Mouse (Mus musculus): ENCODE data around the gene Pip4k2c. TPM values are rescaled to one million over a fixed set of nuclear protein-coding genes. Genes with fewer than 3 reads are reported as not detected.

Pip4k2c gene
- polyA plus RNA-seq, 1 experiment = 22.5 TPM

GRCm38 (mm10) chr10:127170837-127171272 is 40.5 kb downstream of the Pip4k2c start:
- Histone ChIP-seq H3K79me2 (ENCODE audit: control insufficient read depth, insufficient read depth) (no peaks in the 10 kb centered on the region), H3K4me3 (no peak overlapping the region), H3K4me2 (ENCODE audit: low read depth) (peak overlapping the region; percentile 62), H3K27me3 (ENCODE audit: control insufficient read depth, insufficient read depth, insufficient read length) (no peaks in the 10 kb centered on the region), H3ac (ENCODE audit: control insufficient read depth, insufficient read length) (no peak overlapping the region), H3K36me3 (ENCODE audit: control insufficient read depth, insufficient read depth) (no peaks in the 10 kb centered on the region)
- no peak for TF ChIP-seq POLR2A (IDR thresholded peaks at IDR 0.05; ENCODE audit: insufficient read length, low read depth)
- peak in 1 of 3 experiments; percentile 2 for TF ChIP-seq MYOD1 (IDR thresholded peaks at IDR 0.05; ENCODE audit: control insufficient read depth in 1 of 3, insufficient read length in 2 of 3, low read depth in 2 of 3)
- no peak for TF ChIP-seq SRF (IDR thresholded peaks at IDR 0.05; ENCODE audit: control insufficient read depth, insufficient read length, low read depth)
- TF ChIP-seq USF1 (IDR thresholded peaks at IDR 0.05; ENCODE audit: low read depth) = no peak

DNA sequence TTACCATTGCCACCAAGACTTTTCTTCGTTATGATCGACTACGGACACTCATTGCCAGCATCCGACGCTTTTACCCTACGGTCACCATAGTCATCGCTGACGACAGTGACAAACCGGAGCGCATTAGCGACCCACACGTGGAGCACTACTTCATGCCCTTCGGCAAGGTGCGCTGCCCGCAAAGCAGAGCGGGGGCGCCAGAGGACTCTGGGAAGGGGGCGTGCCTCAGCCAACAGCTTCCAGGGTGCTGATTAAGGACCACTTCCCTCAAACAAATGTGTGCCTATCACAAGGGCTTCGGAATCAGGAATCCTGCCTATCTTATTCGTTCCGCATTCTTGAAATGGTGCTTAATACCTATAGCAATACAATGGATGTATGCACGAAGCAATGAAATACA is 41.4 kb downstream of the Pip4k2c start:
- H3K79me2 ChIP-seq (ENCODE audit: control insufficient read depth, insufficient read depth) = no peaks in the 10 kb centered on the region
- H3K4me3 ChIP-seq = no peak overlapping the region
- no peak overlapping the region for H3ac ChIP-seq (ENCODE audit: control insufficient read depth, insufficient read length)
- H3K36me3 ChIP-seq (ENCODE audit: control insufficient read depth, insufficient read depth) = no peaks in the 10 kb centered on the region
- TF ChIP-seq TCF3 (IDR thresholded peaks at IDR 0.05; ENCODE audit: insufficient read length, low read depth) = no peak
- no peaks in the 10 kb centered on the region for H3K27me3 ChIP-seq (ENCODE audit: control insufficient read depth, insufficient read depth, insufficient read length)
- no peak overlapping the region for H3K4me2 ChIP-seq (ENCODE audit: low read depth)

GRCm38 (mm10) chr10:127167614-127168192 is 43.7 kb downstream of the Pip4k2c start:
- Histone ChIP-seq H3K36me3 (ENCODE audit: control insufficient read depth, insufficient read depth) (no peaks in the 10 kb centered on the region), H3K4me2 (ENCODE audit: low read depth) (no peak overlapping the region), H3K4me3 (no peak overlapping the region), H3K79me2 (ENCODE audit: control insufficient read depth, insufficient read depth) (no peaks in the 10 kb centered on the region), H3ac (ENCODE audit: control insufficient read depth, insufficient read length) (no peak overlapping the region), H3K27me3 (ENCODE audit: control insufficient read depth, insufficient read depth, insufficient read length) (no peaks in the 10 kb centered on the region)
- TF ChIP-seq MAX (IDR thresholded peaks at IDR 0.05; ENCODE audit: low read depth) = no peak
- no peak for TF ChIP-seq MYOG (IDR thresholded peaks at IDR 0.05; ENCODE audit: control insufficient read depth in 1 of 3, insufficient read depth in 1 of 3, insufficient read length in 2 of 3, low read depth in 2 of 3)
- TF ChIP-seq USF1 (IDR thresholded peaks at IDR 0.05; ENCODE audit: low read depth) = no peak
- no peak for TF ChIP-seq MYOD1 (IDR thresholded peaks at IDR 0.05; ENCODE audit: control insufficient read depth in 1 of 3, insufficient read length in 2 of 3, low read depth in 2 of 3)

DNA sequence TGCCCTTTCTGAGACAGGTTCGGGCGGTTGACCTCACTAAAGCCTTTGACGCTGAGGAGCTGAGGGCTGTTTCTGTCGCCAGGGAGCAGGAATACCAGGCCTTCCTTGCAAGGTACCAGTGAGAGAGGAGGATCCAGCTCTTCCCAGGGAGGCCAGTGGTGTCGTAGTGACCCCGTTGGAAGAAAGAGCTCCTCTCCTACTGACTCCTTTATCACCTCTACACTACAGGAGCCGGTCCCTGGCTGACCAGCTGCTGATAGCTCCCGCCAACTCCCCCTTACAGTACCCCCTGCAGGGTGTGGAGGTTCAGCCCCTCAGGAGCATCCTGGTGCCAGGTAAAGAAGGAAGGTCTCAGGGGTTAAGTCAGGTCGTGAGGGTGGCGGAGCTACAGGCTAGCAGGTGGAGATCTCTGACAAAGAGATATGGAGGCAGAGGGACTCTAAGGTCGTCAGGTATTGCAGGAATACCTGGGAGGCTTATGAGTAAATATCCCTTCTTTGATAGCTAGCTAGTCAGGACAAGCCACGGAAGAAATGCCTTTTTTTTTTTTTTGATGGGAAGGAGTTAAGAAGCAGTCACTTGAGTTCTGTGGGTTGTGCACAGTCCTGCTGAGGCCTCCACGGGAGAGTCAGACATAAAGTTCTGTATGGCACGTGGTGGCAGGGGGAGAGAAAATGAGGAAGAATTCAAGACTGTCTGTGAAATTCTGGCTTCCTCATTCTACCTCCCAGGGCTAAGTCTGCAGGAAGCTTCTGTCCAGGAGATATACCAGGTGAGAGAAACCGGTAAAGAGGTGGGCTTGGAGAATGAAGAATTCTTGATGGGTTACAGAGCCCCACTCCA is 44.4 kb downstream of the Pip4k2c start:
- Histone ChIP-seq H3K79me2 (ENCODE audit: control insufficient read depth, insufficient read depth) (no peaks in the 10 kb centered on the region), H3K36me3 (ENCODE audit: control insufficient read depth, insufficient read depth) (no peaks in the 10 kb centered on the region), H3K4me2 (ENCODE audit: low read depth) (no peak overlapping the region), H3K27me3 (ENCODE audit: control insufficient read depth, insufficient read depth, insufficient read length) (no peaks in the 10 kb centered on the region), H3ac (ENCODE audit: control insufficient read depth, insufficient read length) (no peak overlapping the region), H3K4me3 (no peak overlapping the region)
- no peak for TF ChIP-seq TCF3 (IDR thresholded peaks at IDR 0.05; ENCODE audit: insufficient read length, low read depth)
- TF ChIP-seq MAX (IDR thresholded peaks at IDR 0.05; ENCODE audit: low read depth) = no peak
- no peak for TF ChIP-seq CEBPB (IDR thresholded peaks at IDR 0.05; ENCODE audit: insufficient read depth, poor library complexity, severe bottlenecking)
- TF ChIP-seq POLR2A (IDR thresholded peaks at IDR 0.05; ENCODE audit: insufficient read length, low read depth) = no peak
- TF ChIP-seq TCF12 (IDR thresholded peaks at IDR 0.05; ENCODE audit: insufficient read depth, poor library complexity, severe bottlenecking) = no peak
- TF ChIP-seq MYOD1 (IDR thresholded peaks at IDR 0.05; ENCODE audit: control insufficient read depth in 1 of 3, insufficient read length in 2 of 3, low read depth in 2 of 3) = no peak

DNA sequence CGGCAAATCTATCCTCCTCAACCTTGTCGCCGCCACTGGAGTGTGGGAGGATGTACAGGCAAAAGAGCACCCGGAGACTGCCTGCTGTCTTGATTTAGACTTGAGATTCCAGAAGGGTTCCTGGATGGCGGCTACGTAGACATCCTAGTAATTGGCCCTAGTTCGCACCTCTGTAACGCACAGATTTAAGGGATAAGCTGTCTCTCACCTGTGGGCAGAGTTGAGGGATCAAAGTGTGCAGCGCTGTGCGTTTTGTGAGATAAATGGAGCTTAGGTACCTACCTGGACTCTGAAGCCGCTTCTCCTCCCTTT is 45.0 kb downstream of the Pip4k2c start:
- peak overlapping the region; percentile 23 for H3K4me3 ChIP-seq
- no peaks in the 10 kb centered on the region for H3K27me3 ChIP-seq (ENCODE audit: control insufficient read depth, insufficient read depth, insufficient read length)
- peak overlapping the region; percentile 49 for H3ac ChIP-seq (ENCODE audit: control insufficient read depth, insufficient read length)
- H3K36me3 ChIP-seq (ENCODE audit: control insufficient read depth, insufficient read depth) = no peaks in the 10 kb centered on the region
- H3K4me2 ChIP-seq (ENCODE audit: low read depth) = no peak overlapping the region
- TF ChIP-seq TCF3 (IDR thresholded peaks at IDR 0.05; ENCODE audit: insufficient read length, low read depth) (no peak), CEBPB (IDR thresholded peaks at IDR 0.05; ENCODE audit: insufficient read depth, poor library complexity, severe bottlenecking) (no peak), TCF12 (IDR thresholded peaks at IDR 0.05; ENCODE audit: insufficient read depth, poor library complexity, severe bottlenecking) (no peak), MYOD1 (IDR thresholded peaks at IDR 0.05; ENCODE audit: control insufficient read depth in 1 of 3, insufficient read length in 2 of 3, low read depth in 2 of 3) (no peak), POLR2AphosphoS2 (IDR thresholded peaks at IDR 0.05; ENCODE audit: insufficient read length, low read depth) (no peak), MYOG (IDR thresholded peaks at IDR 0.05; ENCODE audit: control insufficient read depth in 1 of 3, insufficient read depth in 1 of 3, insufficient read length in 2 of 3, low read depth in 2 of 3) (no peak)
- no peaks in the 10 kb centered on the region for H3K79me2 ChIP-seq (ENCODE audit: control insufficient read depth, insufficient read depth)
